Mouse (Mus musculus): ENCODE data around the gene Lce1d.

GRCm38 (mm10) chr3:92639854-92640253, 47.2 kb downstream of the Lce1d start:
- TF ChIP-seq POLR2A (IDR thresholded peaks at IDR 0.05; ENCODE audit: borderline replicate concordance, extremely low read depth, low read depth, low read length): no peak
- TF ChIP-seq CTCF (IDR thresholded peaks at IDR 0.05; ENCODE audit: insufficient read depth, low read length): no peak

Data from lung, adult 2 months (tissue).